In genomic region chr13:35798645-35799044, GRCm38 (mm10) we compare ENCODE assay signal across 10 mouse cellular contexts.
DNase-seq lines count a peak whose midpoint lies in the region; ATAC-seq and TF ChIP-seq lines count a peak whose summit lies in the region.
"Had no signal": no experiment of that assay in that cellular context is flagged by ENCODE, and none has a peak within 500 bp of the region (broad histone marks: within the 10 kb centered on the region; RNA-seq: fewer than 3 reads in every experiment).

No protein-coding gene starts in this region.

- no peak overlapping the region for H3K9ac ChIP-seq in heart, embryonic 12.5 days
- H3K9ac ChIP-seq in lung, postnatal 0 days (replicated peaks; ENCODE audit: low read depth) = no peak overlapping the region
- H3K9ac ChIP-seq: stomach, embryonic 15.5 days had no signal

- H3K4me1 ChIP-seq in heart, embryonic 12.5 days (replicated peaks) = peaks cover 64% of the 10 kb centered on the region
- H3K4me1 ChIP-seq in lung, postnatal 0 days (ENCODE audit: insufficient read depth, low read depth, low read length) = peaks cover 4% of the 10 kb centered on the region; the same call in 1 of the 2 replicates

- WGBS in heart, embryonic 12.5 days = 50% methylated on average over 9 of the region's 9 CpGs
- 48% methylated on average over 9 of the region's 9 CpGs for WGBS in lung, postnatal 0 days

- no peaks in the 10 kb centered on the region for H3K9me3 ChIP-seq in heart, embryonic 12.5 days (replicated peaks)
- no peaks in the 10 kb centered on the region for H3K9me3 ChIP-seq in lung, postnatal 0 days (ENCODE audit: low read length)
- H3K9me3 ChIP-seq: stomach, embryonic 15.5 days had no signal

- TF ChIP-seq CTCF in lung, postnatal 0 days (IDR thresholded peaks at IDR 0.05) = peak; percentile 73

- no peak for TF ChIP-seq EP300 in lung, postnatal 0 days (IDR thresholded peaks at IDR 0.05)

- H3K27ac ChIP-seq in heart, embryonic 12.5 days (ENCODE audit: poor library complexity, severe bottlenecking) = peak overlapping the region; percentile 94
- H3K27ac ChIP-seq in lung, postnatal 0 days (ENCODE audit: low read length) = no peak overlapping the region
- H3K27ac ChIP-seq: stomach, embryonic 15.5 days had no signal

- H3K27me3 ChIP-seq in heart, embryonic 12.5 days (replicated peaks) = no peaks in the 10 kb centered on the region
- H3K27me3 ChIP-seq in lung, postnatal 0 days (replicated peaks; ENCODE audit: insufficient read depth, low read length) = no peaks in the 10 kb centered on the region
- H3K27me3 ChIP-seq: stomach, embryonic 15.5 days had no signal

- H3K4me3 ChIP-seq in heart, embryonic 12.5 days = no peak overlapping the region
- no peak overlapping the region for H3K4me3 ChIP-seq in lung, postnatal 0 days (ENCODE audit: low read depth, low read length)
- H3K4me3 ChIP-seq: erythroblast, embryonic 14.5 days; stomach, embryonic 15.5 days had no signal

- peak; percentile 39 for DNase-seq in CD4-positive, CD25-positive, alpha-beta regulatory T cell, adult 2 months (ENCODE audit: low read depth, low spot score)
- peak; percentile 32 to 46 for DNase-seq in left cerebral cortex, adult 18-20 months (ENCODE audit: low spot score in 2 of 2)
- no peak for DNase-seq in left cerebral cortex, adult 8-10 months (ENCODE audit: low spot score in 2 of 2)
- DNase-seq in c-Kit-positive CD71-positive TER-119-positive erythroid progenitor cells, embryonic 14.5 days (ENCODE audit: low spot score) = peak; percentile 64
- peak; percentile 36 for DNase-seq in lung, postnatal 0 days (ENCODE audit: low spot score)
- DNase-seq in thymus, postnatal 4 days = peak; percentile 83

- no peak overlapping the region for H3K4me2 ChIP-seq in heart, embryonic 12.5 days
- no peak overlapping the region for H3K4me2 ChIP-seq in lung, postnatal 0 days (replicated peaks; ENCODE audit: low read depth, low read length)
- H3K4me2 ChIP-seq: stomach, embryonic 15.5 days had no signal

- ATAC-seq in CD4-positive, CD25-positive, alpha-beta regulatory T cell, adult 4 months = no peak
- no peak for ATAC-seq in heart, embryonic 12.5 days (ENCODE audit: insufficient number of reproducible peaks, low FRiP score)
- ATAC-seq in lung, postnatal 0 days = no peak; the same call in 1 of the 2 replicates

- H3K36me3 ChIP-seq in heart, embryonic 12.5 days = peaks cover 4% of the 10 kb centered on the region
- H3K36me3 ChIP-seq in lung, postnatal 0 days (ENCODE audit: insufficient read depth, low read length) = no peaks in the 10 kb centered on the region
- H3K36me3 ChIP-seq: stomach, embryonic 15.5 days had no signal

Comparison
In these comparisons a context has a peak if more than half of its experiments do, and no peak if none do; other contexts are left out.
1. DNase-seq: peak in CD4-positive, CD25-positive, alpha-beta regulatory T cell, adult 2 months (single experiment), left cerebral cortex, adult 18-20 months (2 of 2), c-Kit-positive CD71-positive TER-119-positive erythroid progenitor cells, embryonic 14.5 days (single experiment), lung, postnatal 0 days (single experiment) and thymus, postnatal 4 days (single experiment); none in left cerebral cortex, adult 8-10 months (0 of 2).